Mouse (Mus musculus): Measurements from ENCODE around the gene Tmco1.

GRCm38 (mm10) chr1:167288665-167289538, 19.3 kb upstream of the Tmco1 start:
- TF ChIP-seq CTCF (IDR thresholded peaks at IDR 0.05; ENCODE audit: control insufficient read depth, insufficient read depth, insufficient read length) (no peak), MAX (IDR thresholded peaks at IDR 0.05) (no peak), FOSL1 (IDR thresholded peaks at IDR 0.05; ENCODE audit: insufficient read depth, low read length, poor library complexity, severe bottlenecking) (no peak)

Data from C2C12 (cell line).